Mouse (Mus musculus) kidney, embryonic 15.5 days (tissue): ENCODE measurements around the gene Pim3. TPM values are rescaled to one million over a fixed set of nuclear protein-coding genes. Genes with fewer than 3 reads are reported as not detected.

Experiments used
- ATAC-seq: fragments of 200-750 bp; cut with Nextera tagmentation; replicated peaks from 2 replicates; pipeline ENCODE4 v1.8.0; 2017; ENCODE audit warnings: moderate TSS enrichment; ENCODE audit not compliant: low FRiP score
- H3K27ac ChIP-seq: fragments of 300-500 bp; sonication (generic); 2 replicates; pipeline ENCODE4 v1.5.1; 2015; ENCODE audit warnings: mild to moderate bottlenecking, inconsistent platforms
- H3K27me3 ChIP-seq: fragments of 300-500 bp; sonication (generic); 2 replicates; pipeline ENCODE4 v1.6.1; 2015; ENCODE audit warnings: inconsistent platforms
- H3K36me3 ChIP-seq: fragments of 300-500 bp; sonication (generic); 2 replicates; pipeline ENCODE4 v1.6.1; 2015; ENCODE audit warnings: inconsistent platforms
- H3K4me1 ChIP-seq: fragments of 300-500 bp; sonication (generic); 2 replicates; pipeline ENCODE4 v1.6.1; 2015; ENCODE audit warnings: inconsistent platforms
- H3K4me2 ChIP-seq: fragments of 300-500 bp; sonication (generic); 2 replicates; pipeline ENCODE4 v1.6.1; 2015; ENCODE audit warnings: moderate library complexity, mild to moderate bottlenecking, inconsistent platforms
- H3K4me3 ChIP-seq: fragments of 300-500 bp; sonication (generic); replicated peaks from 2 replicates; pipeline ENCODE4 v1.5.1; 2015; ENCODE audit warnings: mild to moderate bottlenecking, inconsistent platforms
- H3K9ac ChIP-seq: fragments of 300-500 bp; sonication (generic); 2 replicates; pipeline ENCODE4 v1.6.1; 2015; ENCODE audit warnings: mild to moderate bottlenecking, inconsistent platforms
- H3K9me3 ChIP-seq: fragments of 300-500 bp; sonication (generic); replicated peaks from 2 replicates; pipeline ENCODE4 v1.6.1; 2016; ENCODE audit warnings: inconsistent platforms
- WGBS: fragments of 180-500 bp; shearing (Covaris S2); methylation state at CpG from one replicate; pipeline ENCODE4 v1.1.7; 2015; ENCODE audit warnings: mixed read lengths; 5-methylcytosine and 5-hydroxymethylcytosine counted together
- polyA plus RNA-seq: library from polyadenylated mRNA; unstranded; fragments of >200 nt; fragmentation: Nextera tagmentation; extraction: Ambion mirVana; gene quantifications from 2 replicates; pipeline ENCODE4 v1.2.1, GENCODE M21; 2015

Pim3 gene
- polyA plus RNA-seq, 1 experiment from 2014 or later: 50.4 TPM

DNA sequence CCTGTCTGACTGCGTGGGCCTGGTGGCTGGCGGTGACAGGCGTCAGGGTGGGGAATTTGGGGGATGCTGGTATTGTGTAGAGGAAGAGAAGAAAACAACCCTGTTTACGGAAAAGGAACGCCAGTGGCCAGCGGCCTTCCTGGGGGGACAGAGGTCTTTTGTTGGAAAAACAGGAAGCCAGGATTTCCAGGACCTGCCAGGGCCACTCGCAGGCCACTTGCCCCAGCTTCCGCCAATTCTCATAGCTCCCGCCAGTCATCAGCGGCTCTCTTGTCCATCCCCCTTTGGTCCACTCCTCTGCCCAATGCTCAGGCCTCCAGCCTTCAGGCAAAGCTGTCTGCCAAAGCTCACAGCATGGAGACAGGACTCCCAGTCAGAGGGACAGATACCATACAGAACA lies 21.9 kb upstream of the Pim3 start:
- Histone ChIP-seq H3K4me2 (no peak overlapping the region), H3K4me3 (no peak overlapping the region), H3K9ac (no peak overlapping the region), H3K4me1 (peaks cover 41% of the 10 kb centered on the region), H3K27ac (peak overlapping the region; percentile 84), H3K36me3 (no peaks in the 10 kb centered on the region), H3K9me3 (no peaks in the 10 kb centered on the region), H3K27me3 (no peaks in the 10 kb centered on the region)
- no peak for ATAC-seq
- 62% methylated on average over 10 of the region's 10 CpGs for WGBS

DNA sequence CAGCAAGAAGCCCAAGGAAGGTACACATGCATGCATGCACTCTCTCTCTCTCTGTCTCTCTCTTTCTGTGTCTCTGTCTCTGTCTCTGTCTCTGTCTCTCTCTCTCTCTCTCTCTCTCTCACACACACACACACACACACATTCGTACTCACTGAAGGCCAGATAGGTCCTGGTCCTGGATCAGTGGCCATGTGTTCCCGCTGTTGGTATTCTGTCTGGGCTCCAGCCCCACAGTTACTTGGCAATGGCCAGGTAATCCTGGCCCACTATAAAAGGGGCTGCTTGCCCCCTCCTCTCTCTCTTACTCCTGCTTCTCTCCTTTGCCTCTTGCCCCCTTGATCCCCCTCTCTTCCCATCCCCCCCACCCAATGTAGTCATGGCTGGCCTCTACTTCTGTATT lies 20.8 kb upstream of the Pim3 start:
- Histone ChIP-seq H3K27me3 (no peaks in the 10 kb centered on the region), H3K9me3 (no peaks in the 10 kb centered on the region), H3K9ac (no peak overlapping the region), H3K36me3 (no peaks in the 10 kb centered on the region), H3K4me2 (no peak overlapping the region), H3K4me3 (no peak overlapping the region), H3K4me1 (peaks cover 41% of the 10 kb centered on the region), H3K27ac (no peak overlapping the region)
- ATAC-seq: no peak
- 79% methylated on average over 2 of the region's 2 CpGs for WGBS

DNA sequence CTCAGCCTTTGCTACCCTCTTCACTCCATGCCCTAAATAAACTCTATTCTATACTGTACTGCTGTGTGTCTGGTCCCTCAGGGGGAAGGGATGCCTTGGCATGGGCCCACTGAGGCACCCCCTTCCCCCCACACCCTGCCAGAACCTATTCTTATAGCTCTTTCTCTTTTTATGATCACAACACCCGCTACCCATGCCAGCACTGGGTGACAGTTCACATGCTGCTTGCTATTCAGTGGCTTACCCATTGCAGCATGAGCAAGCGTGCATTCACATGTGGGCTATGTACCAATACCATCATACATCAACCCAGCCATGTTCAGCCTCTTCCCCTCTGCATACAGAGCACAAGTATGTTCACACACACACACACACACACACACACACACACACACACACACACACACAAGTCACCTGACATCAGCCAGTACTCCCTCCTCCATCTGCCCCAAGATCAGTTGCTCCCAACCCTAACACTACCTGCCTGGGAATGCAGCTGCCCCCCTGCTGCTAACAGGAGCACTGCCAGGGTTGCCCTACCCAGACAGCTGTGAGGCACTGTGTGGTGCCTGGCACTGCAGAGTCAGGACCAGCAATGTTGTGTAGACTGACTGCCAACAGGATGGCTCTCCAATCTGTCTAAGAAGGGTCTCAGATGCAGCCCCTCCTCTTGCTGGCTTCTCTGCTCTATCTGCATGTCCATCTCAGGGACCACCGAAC lies 20.2 kb upstream of the Pim3 start:
- Histone ChIP-seq H3K36me3 (no peaks in the 10 kb centered on the region), H3K4me3 (no peak overlapping the region), H3K9ac (no peak overlapping the region), H3K27me3 (no peaks in the 10 kb centered on the region), H3K9me3 (no peaks in the 10 kb centered on the region), H3K27ac (no peak overlapping the region), H3K4me2 (no peak overlapping the region), H3K4me1 (peaks cover 37% of the 10 kb centered on the region)
- WGBS: 88% methylated on average over 3 of the region's 3 CpGs
- no peak for ATAC-seq

DNA sequence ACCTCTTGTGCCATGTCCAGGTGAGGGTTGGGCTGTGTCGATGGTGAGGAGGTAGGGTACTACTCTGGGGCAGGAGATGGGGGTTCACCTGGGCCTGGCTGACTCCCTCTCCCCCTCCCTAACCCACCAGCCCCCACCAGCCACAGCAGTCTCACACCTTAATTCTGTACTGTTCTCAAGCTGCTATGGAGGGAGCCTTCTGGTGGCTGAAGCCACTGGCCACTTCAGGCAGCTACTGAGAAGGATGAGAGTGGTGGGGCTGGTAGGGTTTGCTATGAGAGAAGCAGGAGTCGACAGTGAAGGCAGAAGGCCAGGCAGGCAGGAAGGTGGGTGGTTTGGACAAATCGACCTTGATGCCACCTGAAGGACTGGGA lies 19.7 kb upstream of the Pim3 start:
- no peak overlapping the region for H3K4me2 ChIP-seq
- H3K27ac ChIP-seq: no peak overlapping the region
- WGBS: 77% methylated on average over 3 of the region's 3 CpGs
- peaks cover 33% of the 10 kb centered on the region for H3K4me1 ChIP-seq
- no peak overlapping the region for H3K9ac ChIP-seq
- H3K27me3 ChIP-seq: no peaks in the 10 kb centered on the region
- no peak overlapping the region for H3K4me3 ChIP-seq
- no peak for ATAC-seq
- H3K9me3 ChIP-seq: no peaks in the 10 kb centered on the region
- H3K36me3 ChIP-seq: no peaks in the 10 kb centered on the region

DNA sequence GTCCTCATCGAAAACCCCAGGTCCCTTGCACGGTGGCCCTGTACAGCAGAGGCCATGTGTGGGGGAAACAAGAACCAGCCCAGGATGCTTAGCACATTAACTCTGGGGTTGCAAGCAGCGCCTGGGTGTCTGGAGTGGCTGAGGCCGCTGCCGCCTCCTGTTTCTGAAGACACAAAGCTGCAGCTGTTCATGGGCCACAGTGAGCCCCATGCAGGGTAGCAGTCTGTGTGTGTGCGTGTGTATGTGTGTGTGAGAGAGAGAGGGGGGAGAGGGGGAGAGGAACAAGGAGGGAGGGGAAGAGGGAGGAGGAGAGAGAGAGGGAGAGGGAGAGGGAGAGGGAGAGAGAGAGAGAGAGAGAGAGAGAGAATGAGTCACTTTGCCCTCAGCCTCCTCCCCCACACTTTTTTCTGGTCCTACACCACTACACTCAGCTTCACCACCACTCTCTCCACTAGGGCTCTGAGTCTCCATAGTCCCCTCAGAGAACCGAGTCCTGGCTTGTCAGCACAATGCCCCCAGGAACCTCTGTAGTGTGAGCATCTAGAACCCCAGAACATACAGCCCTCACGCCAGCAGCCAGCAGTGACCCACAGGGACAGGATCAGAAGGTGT lies 18.4 kb upstream of the Pim3 start:
- H3K4me3 ChIP-seq: no peak overlapping the region
- no peak overlapping the region for H3K4me2 ChIP-seq
- no peaks in the 10 kb centered on the region for H3K36me3 ChIP-seq
- H3K27me3 ChIP-seq: no peaks in the 10 kb centered on the region
- 34% methylated on average over 8 of the region's 8 CpGs for WGBS
- H3K9me3 ChIP-seq: no peaks in the 10 kb centered on the region
- ATAC-seq: no peak
- peaks cover 24% of the 10 kb centered on the region for H3K4me1 ChIP-seq
- no peak overlapping the region for H3K27ac ChIP-seq
- no peak overlapping the region for H3K9ac ChIP-seq

DNA sequence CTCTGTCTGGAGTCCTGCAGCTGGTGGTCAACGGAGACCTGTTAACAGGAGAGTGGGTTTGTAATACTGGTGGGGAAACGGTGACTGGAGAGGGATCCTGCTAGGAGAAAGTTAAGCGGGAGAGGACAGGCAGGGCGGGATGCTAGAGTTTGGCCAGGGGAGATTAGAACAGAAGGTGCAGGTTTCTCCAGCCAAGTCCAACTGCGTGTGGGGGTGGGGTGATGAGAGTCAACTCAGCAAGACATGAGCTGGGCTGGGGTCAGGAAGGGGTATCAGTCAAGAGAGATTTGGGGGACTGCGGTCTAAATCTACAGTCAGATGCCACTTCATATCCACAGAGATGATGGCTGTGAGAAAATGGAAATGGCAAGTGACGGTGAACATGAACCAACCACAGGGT lies 17.0 kb upstream of the Pim3 start:
- H3K4me1 ChIP-seq: peaks cover 11% of the 10 kb centered on the region
- no peak overlapping the region for H3K9ac ChIP-seq
- H3K27ac ChIP-seq: no peak overlapping the region
- ATAC-seq: no peak
- H3K4me3 ChIP-seq: no peak overlapping the region
- WGBS: 93% methylated on average over 7 of the region's 7 CpGs
- no peaks in the 10 kb centered on the region for H3K36me3 ChIP-seq
- no peaks in the 10 kb centered on the region for H3K27me3 ChIP-seq
- no peak overlapping the region for H3K4me2 ChIP-seq
- H3K9me3 ChIP-seq: no peaks in the 10 kb centered on the region

DNA sequence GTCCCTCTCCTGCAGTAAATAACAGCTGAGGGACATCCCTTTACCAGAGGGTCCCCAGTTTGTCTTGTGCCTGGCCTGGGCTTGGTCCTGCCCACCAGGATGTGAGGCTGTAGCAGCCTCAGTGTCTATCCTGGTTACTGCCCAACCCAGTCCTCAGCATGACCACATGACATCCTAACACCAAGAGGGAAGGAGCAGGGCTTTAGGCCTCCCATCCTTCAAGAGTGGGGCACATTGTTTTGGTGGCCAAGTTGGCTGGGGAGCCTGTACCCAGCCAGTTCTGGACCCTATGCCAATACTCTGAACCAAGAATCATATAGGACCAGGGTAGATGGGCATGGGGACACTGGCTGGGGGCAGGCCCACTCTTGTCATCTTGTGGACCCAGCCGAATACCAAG lies 13.3 kb upstream of the Pim3 start:
- Histone ChIP-seq H3K27me3 (no peaks in the 10 kb centered on the region), H3K9ac (no peak overlapping the region), H3K4me1 (peaks cover 26% of the 10 kb centered on the region), H3K9me3 (no peaks in the 10 kb centered on the region), H3K4me2 (no peak overlapping the region), H3K36me3 (no peaks in the 10 kb centered on the region), H3K4me3 (no peak overlapping the region), H3K27ac (no peak overlapping the region)
- WGBS: 100% methylated on average over 1 of the region's 1 CpGs
- no peak for ATAC-seq

DNA sequence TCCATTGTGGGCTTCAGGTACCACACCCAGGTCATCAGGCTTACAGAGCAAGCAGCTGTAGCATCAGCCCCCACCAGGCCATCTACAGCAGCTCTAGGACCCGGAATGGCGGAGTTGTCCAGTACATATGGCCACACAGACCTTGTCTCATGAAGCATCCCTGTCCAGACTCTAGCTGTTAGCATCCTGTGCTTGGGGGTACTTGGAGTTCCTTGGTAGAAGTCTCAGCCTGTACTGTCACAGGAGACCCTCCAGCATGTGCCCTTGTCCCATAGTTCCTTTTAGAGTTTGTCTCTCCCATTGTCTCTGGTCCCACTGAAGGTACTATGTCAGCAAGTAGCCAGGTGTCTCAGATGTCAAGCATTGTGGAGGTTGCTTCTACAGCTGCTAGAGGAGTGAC lies 12.4 kb upstream of the Pim3 start:
- H3K27ac ChIP-seq: no peak overlapping the region
- WGBS: 89% methylated on average over 2 of the region's 2 CpGs
- H3K36me3 ChIP-seq: no peaks in the 10 kb centered on the region
- H3K9me3 ChIP-seq: no peaks in the 10 kb centered on the region
- H3K9ac ChIP-seq: no peak overlapping the region
- ATAC-seq: no peak
- no peak overlapping the region for H3K4me2 ChIP-seq
- no peaks in the 10 kb centered on the region for H3K27me3 ChIP-seq
- no peak overlapping the region for H3K4me3 ChIP-seq
- H3K4me1 ChIP-seq: peaks cover 34% of the 10 kb centered on the region

DNA sequence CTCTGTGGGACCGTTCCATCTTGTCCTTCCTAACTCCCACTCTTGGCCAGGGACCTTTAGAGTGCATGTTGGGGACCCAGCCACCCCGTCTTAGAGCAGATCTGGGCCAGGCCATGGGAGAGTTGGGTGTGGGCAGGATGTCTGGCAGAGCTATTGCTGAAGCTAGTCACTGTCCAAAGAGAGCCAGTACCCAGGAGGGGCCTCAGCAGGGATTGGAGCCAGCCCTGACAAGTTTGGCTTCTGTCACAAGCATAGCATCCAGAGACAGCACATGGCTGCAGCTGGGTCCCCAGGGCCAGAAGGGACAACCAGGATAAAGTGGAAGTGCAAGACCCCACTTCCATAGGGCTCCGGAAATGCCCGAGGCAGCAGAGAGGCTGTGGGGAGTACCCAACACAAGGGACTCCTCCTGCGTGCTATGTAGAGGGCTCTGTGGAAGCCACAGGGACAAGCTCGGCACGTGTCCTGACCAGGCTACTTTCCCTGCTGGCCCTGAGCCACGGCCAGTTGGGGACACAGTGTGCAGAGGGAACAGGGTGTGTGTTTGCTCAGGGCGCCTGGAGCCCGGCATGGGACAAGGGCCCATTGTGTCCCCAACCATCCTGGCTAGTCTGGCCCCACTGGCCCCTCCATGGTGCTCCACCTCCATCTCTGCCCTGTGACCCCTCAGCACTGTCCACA lies 11.7 kb upstream of the Pim3 start:
- Histone ChIP-seq H3K27ac (peak overlapping the region; percentile 85), H3K4me2 (no peak overlapping the region)
- peak; percentile 14; the same call in 1 of the 2 replicates for ATAC-seq

DNA sequence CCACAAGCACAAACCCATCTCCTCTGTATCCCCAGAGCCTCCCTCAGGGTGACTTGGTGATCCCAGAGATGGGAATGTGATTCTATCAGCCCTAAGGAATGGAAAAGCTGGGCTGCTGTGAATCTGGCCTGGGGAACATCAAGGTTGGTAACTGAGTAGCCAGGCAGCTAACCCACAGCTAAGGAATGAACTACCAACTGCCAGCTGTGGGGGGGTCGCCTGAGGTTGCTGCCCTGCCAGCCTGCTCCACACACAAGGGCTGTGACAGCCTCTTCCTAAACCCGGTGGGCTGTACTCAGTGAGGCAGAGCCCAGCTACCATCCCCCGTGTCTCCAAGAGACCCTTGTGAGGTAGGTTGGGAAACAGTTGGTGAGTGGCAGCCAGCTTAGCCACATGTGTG lies 10.9 kb upstream of the Pim3 start:
- Histone ChIP-seq H3K4me1 (peaks cover 48% of the 10 kb centered on the region), H3K27ac (peak overlapping the region; percentile 85), H3K4me2 (0 out of 2 replicates have a peak overlapping the region, but pooled peaks have one; percentile 9), H3K27me3 (no peaks in the 10 kb centered on the region), H3K9me3 (no peaks in the 10 kb centered on the region), H3K9ac (no peak overlapping the region), H3K36me3 (no peaks in the 10 kb centered on the region), H3K4me3 (no peak overlapping the region)
- 0 out of 2 replicates have a peak, but pooled peaks have one; percentile 10 for ATAC-seq
- 34% methylated on average over 3 of the region's 3 CpGs for WGBS

More for the DNA sequence above, 11.7 kb upstream of the Pim3 start:
- H3K27me3 ChIP-seq: no peaks in the 10 kb centered on the region
- WGBS: 62% methylated on average over 10 of the region's 10 CpGs
- no peak overlapping the region for H3K9ac ChIP-seq
- H3K4me1 ChIP-seq: peaks cover 40% of the 10 kb centered on the region
- H3K4me3 ChIP-seq: no peak overlapping the region
- H3K9me3 ChIP-seq: no peaks in the 10 kb centered on the region
- H3K36me3 ChIP-seq: no peaks in the 10 kb centered on the region

DNA sequence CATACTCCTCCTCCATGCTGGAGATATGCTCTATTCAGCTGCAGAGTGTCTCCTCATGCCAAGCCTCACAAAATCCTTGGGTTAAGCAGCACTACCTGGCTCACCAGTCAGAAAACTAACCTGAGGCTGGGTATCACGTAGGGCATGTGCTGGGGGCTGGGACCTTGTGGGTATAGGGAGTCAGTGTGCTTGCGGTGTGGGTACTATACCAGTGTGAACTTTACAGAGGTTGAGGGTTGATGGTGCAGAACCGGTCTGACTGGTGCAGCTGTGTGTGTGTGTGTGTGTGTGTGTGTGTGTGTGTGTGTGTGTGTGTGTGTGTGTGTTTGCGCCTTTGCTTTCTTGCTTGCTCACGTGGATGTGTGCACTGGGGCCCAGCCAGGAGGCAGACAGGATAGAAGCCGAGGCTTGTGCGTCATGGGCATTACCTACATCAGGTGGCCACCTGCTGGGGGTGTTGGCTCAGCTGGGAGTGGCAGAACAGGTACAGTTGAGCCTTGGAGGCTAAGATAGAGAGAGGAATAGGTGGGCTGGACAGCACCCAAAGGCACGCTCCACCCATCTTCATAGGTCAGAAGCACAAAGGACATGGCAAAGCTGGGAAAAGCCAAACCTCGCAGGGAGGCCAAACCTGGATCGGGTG lies 10.4 kb upstream of the Pim3 start:
- Histone ChIP-seq H3K9ac (no peak overlapping the region), H3K4me2 (0 out of 2 replicates have a peak overlapping the region, but pooled peaks have one; percentile 9), H3K4me1 (peaks cover 48% of the 10 kb centered on the region), H3K4me3 (no peak overlapping the region), H3K27me3 (no peaks in the 10 kb centered on the region), H3K27ac (peak overlapping the region; percentile 85), H3K9me3 (no peaks in the 10 kb centered on the region), H3K36me3 (no peaks in the 10 kb centered on the region)
- 59% methylated on average over 10 of the region's 10 CpGs for WGBS
- peak; percentile 72 for ATAC-seq

DNA sequence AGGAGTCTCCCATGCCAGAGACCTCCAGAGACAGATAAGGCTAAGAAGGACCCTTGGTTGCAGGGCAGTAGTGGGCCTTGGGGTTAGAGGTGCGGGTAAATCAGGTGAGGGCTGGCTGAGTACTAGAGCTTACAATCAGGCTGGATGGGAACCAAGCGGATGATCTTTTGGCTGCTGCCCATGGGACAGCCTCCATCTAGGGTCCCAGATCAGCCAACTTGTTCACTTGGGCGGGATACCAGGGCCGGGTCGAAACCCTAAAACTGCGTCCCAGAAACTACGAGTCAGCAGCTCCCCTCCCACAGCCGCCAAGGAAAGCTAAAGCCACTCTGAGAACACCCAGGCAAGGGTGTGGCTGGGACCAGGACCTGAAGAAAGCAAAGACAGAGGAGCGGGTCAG lies 8.9 kb upstream of the Pim3 start:
- Histone ChIP-seq H3K4me2 (no peak overlapping the region), H3K4me3 (no peak overlapping the region), H3K36me3 (no peaks in the 10 kb centered on the region), H3K4me1 (peaks cover 48% of the 10 kb centered on the region), H3K9ac (no peak overlapping the region), H3K27ac (no peak overlapping the region), H3K9me3 (no peaks in the 10 kb centered on the region), H3K27me3 (no peaks in the 10 kb centered on the region)
- WGBS: 93% methylated on average over 9 of the region's 9 CpGs
- ATAC-seq: no peak
